Mouse (Mus musculus) spleen, adult 2 months (tissue): ENCODE measurements around the gene Hmg20a. TPM values are rescaled to one million over a fixed set of nuclear protein-coding genes. Genes with fewer than 3 reads are reported as not detected.
"Not testable (repeated sequence)": the region's sequence is repeated elsewhere in the genome, so short reads cannot be mapped to it uniquely, and the experiment has no call there.

Experiments
- DNase-seq, 2 experiments: peaks; one replicate each; pipeline versions ENCODE4 v3.0.0 to v3.0.0-alpha.2; 2012 to 2021; ENCODE audit warnings: low spot score in 2 of 2, low read depth in 1 of 2
- H3K27ac ChIP-seq: fragments of 200-500 bp; 2 replicates; pipeline ENCODE4 v1.5.1; 2012; ENCODE audit warnings: low read length, inconsistent platforms; ENCODE audit not compliant: insufficient read depth
- H3K27me3 ChIP-seq: fragments of 200-500 bp; 2 replicates; pipeline ENCODE4 v1.6.1; 2012; ENCODE audit warnings: mild to moderate bottlenecking, moderate library complexity, low read length, inconsistent platforms; ENCODE audit not compliant: control insufficient read depth, insufficient read depth
- H3K36me3 ChIP-seq: fragments of 200-500 bp; 2 replicates; pipeline ENCODE4 v1.6.1; 2012; ENCODE audit warnings: mild to moderate bottlenecking, low read length, inconsistent platforms; ENCODE audit not compliant: control insufficient read depth, insufficient read depth
- H3K4me1 ChIP-seq: fragments of 200-500 bp; 2 replicates; pipeline ENCODE4 v1.6.1; 2011; ENCODE audit warnings: inconsistent platforms; ENCODE audit not compliant: control insufficient read depth, insufficient read depth, insufficient read length
- H3K4me3 ChIP-seq: fragments of 200-500 bp; 2 replicates; pipeline ENCODE4 v1.5.1; 2011; ENCODE audit warnings: mild to moderate bottlenecking, inconsistent platforms; ENCODE audit not compliant: insufficient read depth, insufficient read length; ENCODE audit errors: extremely low read depth
- CTCF ChIP-seq: fragments of 200-500 bp; IDR thresholded peaks from 2 replicates; pipeline ENCODE4 v1.5.1; 2011; ENCODE audit warnings: mild to moderate bottlenecking, inconsistent platforms; ENCODE audit not compliant: insufficient read depth, insufficient read length, insufficient replicate concordance; ENCODE audit errors: extremely low read depth
- POLR2A ChIP-seq: fragments of 200-500 bp; IDR thresholded peaks from 2 replicates; pipeline ENCODE4 v1.6.1; 2011; ENCODE audit warnings: low read depth, low read length, inconsistent platforms
- WGBS: fragments of 180-500 bp; shearing (Covaris S2); methylation state at CpG from one replicate; pipeline ENCODE4 v1.1.7; 2018; 5-methylcytosine and 5-hydroxymethylcytosine counted together
- polyA plus RNA-seq: library from polyadenylated mRNA; depleted of rRNA; stranded (reverse); fragments of >200 nt; gene quantifications from 2 replicates; pipeline ENCODE4 v1.2.3, GENCODE M21; 2012

Gene Hmg20a
- polyA plus RNA-seq, 1 experiment, result 17.6 TPM

DNA sequence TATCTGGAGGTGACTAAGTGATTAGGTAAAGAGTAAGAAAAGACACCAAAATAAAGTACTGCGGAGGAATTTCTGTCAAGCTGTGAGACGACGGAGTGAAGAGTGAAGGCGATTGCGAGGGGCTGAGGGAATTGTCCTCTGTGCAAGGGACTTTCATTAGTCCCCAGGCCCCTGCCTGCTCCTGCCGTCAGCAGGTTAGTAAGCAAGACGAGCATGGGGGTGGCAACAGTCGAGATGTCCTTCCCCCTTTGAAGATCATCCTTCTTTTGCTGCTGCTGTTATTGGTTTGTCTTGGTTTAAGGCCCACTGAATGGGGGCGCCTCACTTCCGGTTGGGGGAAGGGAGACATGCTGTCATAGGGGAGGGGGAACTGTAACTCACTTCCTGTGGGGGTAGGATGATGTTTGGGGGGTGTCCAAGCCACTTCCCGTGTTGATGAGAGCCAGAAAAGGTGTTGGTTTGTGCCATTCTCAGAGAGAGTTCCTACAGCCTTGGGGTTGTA lies 380 bp downstream of the Hmg20a start:
- TF ChIP-seq POLR2A (peak; percentile 31; the same call in 1 of the 2 replicates), CTCF (no peak)
- Histone ChIP-seq H3K27me3 (no peaks in the 10 kb centered on the region), H3K36me3 (no peaks in the 10 kb centered on the region), H3K27ac (peak overlapping the region; percentile 96), H3K4me1 (peaks cover 9% of the 10 kb centered on the region), H3K4me3 (peak overlapping the region; percentile 62)
- DNase-seq, result peak; percentile 80 to 94
- WGBS, result under 1% methylated on average over 11 of the region's 11 CpGs

- H3K4me1 ChIP-seq, result peaks cover 15% of the 10 kb centered on the region
- H3K36me3 ChIP-seq, result no peaks in the 10 kb centered on the region
- no peaks in the 10 kb centered on the region for H3K27me3 ChIP-seq
- H3K4me3 ChIP-seq, result no peak overlapping the region
- no peak for DNase-seq
- no peak for TF ChIP-seq CTCF
- TF ChIP-seq POLR2A, result no peak
- WGBS, result 80% methylated on average over 1 of the region's 1 CpGs
- H3K27ac ChIP-seq, result peak overlapping the region; percentile 33; the same call in 1 of the 2 replicates
These were observed 1.8 kb downstream of the Hmg20a start for GRCm38 (mm10) chr9:56420236-56420635.

DNA sequence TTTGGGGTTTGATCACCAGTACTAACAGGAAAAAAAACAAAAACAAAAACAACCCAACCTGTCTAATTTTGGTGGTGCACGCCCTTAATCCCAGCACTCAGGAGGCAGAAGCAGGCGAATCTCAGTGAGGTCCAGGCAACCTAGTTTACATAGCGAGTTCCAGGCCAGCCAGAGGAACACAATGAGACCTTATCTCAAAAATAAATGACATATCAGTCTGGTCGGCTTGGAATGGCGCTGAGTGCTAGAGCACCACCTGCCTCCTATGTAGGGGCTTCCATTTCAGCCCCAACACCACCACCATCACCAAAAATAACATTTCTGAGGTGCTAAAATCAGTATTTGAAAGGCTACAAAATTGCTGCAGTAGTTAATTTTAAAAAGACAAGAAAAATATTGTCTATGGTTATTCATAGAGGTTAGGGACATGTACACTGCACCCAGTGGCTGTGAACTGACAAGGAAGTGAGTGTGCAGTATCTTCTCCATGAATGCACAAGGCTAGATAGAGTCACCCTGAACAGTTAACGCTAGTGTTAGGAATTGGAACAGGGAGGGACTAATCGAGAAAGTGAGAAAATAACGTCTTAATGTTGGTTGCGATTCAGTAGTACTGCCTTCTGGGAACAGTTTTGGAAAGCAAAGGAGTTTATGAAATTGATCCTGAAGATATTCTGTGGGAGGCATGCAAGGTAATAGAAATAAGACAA lies 2.6 kb downstream of the Hmg20a start:
- H3K4me1 ChIP-seq, result peaks cover 15% of the 10 kb centered on the region
- TF ChIP-seq POLR2A, result no peak
- TF ChIP-seq CTCF, result no peak
- no peak overlapping the region for H3K27ac ChIP-seq
- no peaks in the 10 kb centered on the region for H3K27me3 ChIP-seq
- DNase-seq, result no peak
- 69% methylated on average over 9 of the region's 9 CpGs for WGBS
- H3K36me3 ChIP-seq, result no peaks in the 10 kb centered on the region
- no peak overlapping the region for H3K4me3 ChIP-seq

GRCm38 (mm10) chr9:56421991-56422390 lies 3.6 kb downstream of the Hmg20a start:
- 48% methylated on average over 5 of the region's 5 CpGs for WGBS
- Histone ChIP-seq H3K4me3 (no peak overlapping the region), H3K4me1 (peaks cover 14% of the 10 kb centered on the region), H3K36me3 (no peaks in the 10 kb centered on the region), H3K27me3 (no peaks in the 10 kb centered on the region), H3K27ac (no peak overlapping the region)
- DNase-seq, result no peak
- TF ChIP-seq CTCF (no peak), POLR2A (no peak)

DNA sequence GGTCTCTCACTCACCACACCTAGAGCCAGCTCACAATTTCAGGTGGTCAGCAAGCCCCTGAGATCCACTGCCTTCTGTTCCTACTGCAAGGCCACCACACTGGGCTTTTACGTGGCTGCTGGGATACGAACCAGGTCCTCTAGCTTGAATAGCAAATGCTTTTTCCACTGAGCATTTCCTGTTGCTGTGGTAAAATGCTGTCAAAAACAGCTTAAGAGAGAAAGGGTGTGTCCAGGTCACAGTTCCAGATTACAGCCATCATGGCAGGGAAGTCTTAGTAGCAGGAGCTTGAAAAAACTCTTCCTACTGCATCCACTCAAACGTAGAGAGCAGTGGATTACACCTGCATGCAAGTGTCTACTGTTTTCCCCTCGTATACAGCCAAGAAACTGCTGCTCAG lies 6.5 kb downstream of the Hmg20a start:
- no peak overlapping the region for H3K4me3 ChIP-seq
- TF ChIP-seq CTCF, result no peak
- TF ChIP-seq POLR2A, result no peak
- no peaks in the 10 kb centered on the region for H3K36me3 ChIP-seq
- peaks cover 10% of the 10 kb centered on the region for H3K4me1 ChIP-seq
- H3K27ac ChIP-seq, result no peak overlapping the region
- DNase-seq, result peak in 1 of 2 experiments; percentile 23
- WGBS, result 65% methylated on average over 4 of the region's 4 CpGs
- no peaks in the 10 kb centered on the region for H3K27me3 ChIP-seq

GRCm38 (mm10) chr9:56435821-56436526 lies 17.6 kb downstream of the Hmg20a start:
- Histone ChIP-seq H3K27ac (no peak overlapping the region), H3K27me3 (no peaks in the 10 kb centered on the region), H3K4me1 (no peaks in the 10 kb centered on the region), H3K4me3 (no peak overlapping the region), H3K36me3 (0 out of 2 replicates have a peak, but pooled peaks cover 1% of the 10 kb centered on the region)
- TF ChIP-seq POLR2A (no peak), CTCF (no peak)
- no peak for DNase-seq
- 94% methylated on average over 5 of the region's 5 CpGs for WGBS

DNA sequence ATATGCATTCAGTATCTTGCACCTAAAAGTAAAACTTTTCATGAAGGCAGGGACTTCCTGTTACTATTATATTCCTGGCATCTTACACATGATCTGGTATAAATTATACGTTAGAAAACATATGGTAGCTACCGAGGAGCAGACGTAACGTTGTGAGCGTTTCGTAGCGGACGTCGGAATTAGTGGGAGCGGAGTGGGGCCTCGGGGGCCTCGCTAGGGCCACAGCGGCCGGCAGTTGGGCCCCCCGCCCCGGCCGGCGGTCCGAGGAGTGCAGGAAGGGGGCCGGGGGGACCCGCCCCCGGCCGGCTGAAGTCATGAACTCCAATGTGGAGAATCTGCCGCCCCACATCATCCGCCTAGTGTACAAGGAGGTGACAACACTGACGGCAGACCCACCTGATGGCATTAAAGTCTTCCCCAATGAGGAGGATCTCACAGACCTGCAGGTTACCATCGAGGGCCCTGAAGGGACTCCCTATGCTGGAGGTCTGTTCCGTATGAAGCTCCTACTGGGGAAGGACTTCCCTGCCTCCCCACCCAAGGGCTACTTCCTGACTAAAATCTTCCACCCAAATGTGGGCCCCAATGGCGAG lies 19.0 kb downstream of the Hmg20a start:
- not testable (repeated sequence) for H3K36me3 ChIP-seq, H3K27me3 ChIP-seq, H3K4me3 ChIP-seq, H3K27ac ChIP-seq, H3K4me1 ChIP-seq, DNase-seq
- 95% methylated on average over 29 of the region's 29 CpGs for WGBS
